In the genomic region with DNA sequence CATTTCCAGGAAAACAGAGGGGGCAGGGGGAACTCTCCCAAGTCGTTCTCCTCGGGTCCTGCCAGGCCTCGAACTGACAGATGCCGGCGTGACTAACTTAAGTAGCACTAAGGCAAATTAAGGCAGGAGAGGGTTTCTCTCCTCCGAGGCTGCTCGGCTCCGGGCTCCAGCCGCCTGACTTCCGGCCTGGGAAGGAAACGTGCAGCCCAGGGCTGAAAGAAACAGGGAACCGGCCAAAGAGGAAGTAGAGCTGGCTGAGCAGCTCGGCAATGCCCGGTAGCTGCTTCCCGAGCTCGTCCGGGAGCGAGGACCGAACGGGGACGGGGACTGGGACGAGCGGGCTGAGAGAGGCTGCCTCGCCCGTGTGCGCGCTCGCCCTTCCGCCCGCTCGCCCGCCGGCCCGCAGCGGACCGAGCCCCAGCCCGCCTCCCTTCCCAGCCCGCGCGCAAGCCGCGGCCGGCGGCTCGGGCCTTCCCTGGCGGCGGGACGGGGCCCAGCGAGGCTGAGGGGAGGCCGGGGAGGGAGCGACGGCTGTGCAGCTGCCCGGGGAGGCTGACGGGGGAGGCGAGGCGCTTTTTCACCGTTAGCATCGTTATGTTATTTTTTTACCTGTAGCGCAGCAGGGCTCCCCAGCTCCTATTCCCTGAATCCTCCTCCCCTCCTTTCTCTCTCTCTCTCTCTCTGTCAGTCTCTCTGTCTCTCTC, we compare ENCODE assay signal across 8 mouse cellular contexts. TPM values are rescaled to one million over a fixed set of nuclear protein-coding genes. Genes with fewer than 3 reads are reported as not detected.
DNase-seq lines count a peak whose midpoint lies in the region; ATAC-seq and TF ChIP-seq lines count a peak whose summit lies in the region.

No protein-coding gene starts in this region.

- intact Hi-C loops in left cerebral cortex, adult 2 months (cut with DNase I) = loop anchor here (2.0 to 10.0 kb wide), 3 partner anchors 66 to 636 kb away; no protein-coding TSS in a partner anchor

- H3K27ac ChIP-seq in left cerebral cortex, adult 2 months = peak overlapping the region; percentile 98

- ATAC-seq in activated CD4-positive, CD25-positive, alpha-beta regulatory T cell, adult 4 months = peak; percentile 62
- peak; percentile 72 for ATAC-seq in common myeloid progenitor, adult 5-6 weeks (replicated peaks; ENCODE audit: low read depth, poor library complexity, severe bottlenecking)
- peak; percentile 78 for ATAC-seq in megakaryocyte, adult 5-6 weeks (ENCODE audit: poor library complexity, severe bottlenecking)

- DNase-seq in gastrocnemius, adult 8-10 months (ENCODE audit: low spot score in 2 of 2) = peak; percentile 39 to 44
- peak; percentile 6 for DNase-seq in hindlimb bud, embryonic 11.5 days (ENCODE audit: extremely low spot score, low read depth, low spot score)
- peak; percentile 61 to 66 for DNase-seq in left cerebral cortex, adult 2 months (ENCODE audit: extremely low spot score in 1 of 2, low spot score in 2 of 2)
- peak; percentile 66 for DNase-seq in right cerebral cortex, adult 18-20 months
- DNase-seq in urinary bladder, adult 2 months (ENCODE audit: low spot score) = peak; percentile 67

- TF ChIP-seq CTCF in left cerebral cortex, adult 2 months (IDR thresholded peaks at IDR 0.05) = no peak

- peak overlapping the region; percentile 90 for H3K4me3 ChIP-seq in left cerebral cortex, adult 2 months

RNA-seq across cellular contexts. Expression of a gene that starts 0.5 kb away (rescaled TPM):
- polyA plus RNA-seq in activated CD4-positive, CD25-positive, alpha-beta regulatory T cell, adult 4 months (2017; shearing (Covaris generic)) = 10 to 100 TPM; 17.9 to 18.2 TPM
- 40.0 and 57.3 TPM in 2 replicates for total RNA-seq in common myeloid progenitor, adult 5-6 weeks (2017)
- 1 to 10 TPM; 7.2 to 8.8 (median 7.7) TPM for total RNA-seq in gastrocnemius, adult 8-10 months (2022)
- total RNA-seq in left cerebral cortex, adult 2 months (2021) = 10 to 100 TPM; 26.8 to 26.9 TPM
- total RNA-seq in megakaryocyte, adult 5-6 weeks (2015) = 44.5 and 51.3 TPM in 2 replicates
- total RNA-seq in megakaryocyte, adult 5-6 weeks (2017) = 28.0 and 35.7 TPM in 2 replicates
- polyA plus RNA-seq in urinary bladder, adult 2 months (2012; rRNA removed) = 12.1 and 15.8 TPM in 2 replicates

Comparison
In these comparisons a context has a peak if more than half of its experiments do, and no peak if none do; other contexts are left out.
1. Peak in every context shown above with its lines: DNase-seq, ATAC-seq, H3K4me3 ChIP-seq and H3K27ac ChIP-seq.
2. DNase-seq: peak in every context shown above with its lines; median percentile 67 in urinary bladder, adult 2 months; 66 in right cerebral cortex, adult 18-20 months; 64 in left cerebral cortex, adult 2 months; 42 in gastrocnemius, adult 8-10 months; 6 in hindlimb bud, embryonic 11.5 days.